Comparison of ENCODE assay signal across 9 mouse cellular contexts in genomic region chr14:79206210-79206609, GRCm38 (mm10). TPM values are rescaled to one million over a fixed set of nuclear protein-coding genes. Genes with fewer than 3 reads are reported as not detected.
DNase-seq lines count a peak whose midpoint lies in the region; ATAC-seq and TF ChIP-seq lines count a peak whose summit lies in the region.
"Had no signal": no experiment of that assay in that cellular context is flagged by ENCODE, and none has a peak within 500 bp of the region (broad histone marks: within the 10 kb centered on the region; RNA-seq: fewer than 3 reads in every experiment).

No protein-coding gene starts in this region.

- no peaks in the 10 kb centered on the region for H3K9me3 ChIP-seq in hindbrain, postnatal 0 days (ENCODE audit: low read length)

- ATAC-seq in hindbrain, postnatal 0 days = peak; percentile 84

- H3K36me3 ChIP-seq in hindbrain, postnatal 0 days (ENCODE audit: insufficient read depth, low read length) = no peaks in the 10 kb centered on the region

- peak; percentile 71 for DNase-seq in NIH3T3 (ENCODE audit: low read depth)
- DNase-seq in embryo, embryonic 10 days (ENCODE audit: low spot score) = peak; percentile 49
- peak; percentile 55 to 69 for DNase-seq in gastrocnemius, adult 8-10 months (ENCODE audit: low spot score in 2 of 2)
- peak; percentile 83 for DNase-seq in hindbrain, postnatal 0 days (ENCODE audit: low spot score)
- DNase-seq in left cerebral cortex, adult 18-20 months (ENCODE audit: low spot score in 2 of 2) = peak; percentile 55 to 62
- peak; percentile 36 for DNase-seq in neural tube, embryonic 10.5 days (ENCODE audit: extremely low spot score, low spot score)
- peak; percentile 68 to 78 for DNase-seq in urinary bladder, postnatal 4 days (ENCODE audit: low spot score in 2 of 2)
- DNase-seq in spleen, postnatal 4 days (ENCODE audit: low spot score in 2 of 2) = no peak

- TF ChIP-seq CTCF in hindbrain, postnatal 0 days (IDR thresholded peaks at IDR 0.05; ENCODE audit: low read depth) = no peak

- no peak overlapping the region for H3K4me2 ChIP-seq in hindbrain, postnatal 0 days (ENCODE audit: low read depth, low read length)

- no peaks in the 10 kb centered on the region for H3K27me3 ChIP-seq in hindbrain, postnatal 0 days (ENCODE audit: insufficient read depth, low read length)

- 18% methylated on average over 11 of the region's 11 CpGs for WGBS in hindbrain, postnatal 0 days

- H3K4me3 ChIP-seq in hindbrain, postnatal 0 days (ENCODE audit: low read length) = no peak overlapping the region

- no peak overlapping the region; the same call in 1 of the 2 replicates for H3K27ac ChIP-seq in hindbrain, postnatal 0 days

- peaks cover 8% of the 10 kb centered on the region for H3K4me1 ChIP-seq in hindbrain, postnatal 0 days (ENCODE audit: insufficient read depth, low read length)

- no peak overlapping the region for H3K9ac ChIP-seq in hindbrain, postnatal 0 days (replicated peaks; ENCODE audit: low read length)

RNA-seq across cellular contexts. Expression of gene Zfp957, which starts 41.0 kb away (rescaled TPM):
- not detected for total RNA-seq in gastrocnemius, adult 8-10 months (2022)
- not detected in 2 replicates for total RNA-seq in hindbrain, postnatal 0 days (2014; rRNA removed)
- polyA plus RNA-seq in hindbrain, postnatal 0 days (2015; fragmentation: Nextera tagmentation; extraction: Ambion mirVana) = not detected in 2 replicates
- total RNA-seq in left cerebral cortex, adult 18-20 months (2021) = not detected
- polyA plus RNA-seq: frontal cortex, adult 2 months had no signal

Comparison
In these comparisons a context has a peak if more than half of its experiments do, and no peak if none do; other contexts are left out.
1. DNase-seq: peak in NIH3T3 (single experiment), embryo, embryonic 10 days (single experiment), gastrocnemius, adult 8-10 months (2 of 2), hindbrain, postnatal 0 days (single experiment), left cerebral cortex, adult 18-20 months (2 of 2), neural tube, embryonic 10.5 days (single experiment) and urinary bladder, postnatal 4 days (2 of 2); none in spleen, postnatal 4 days (0 of 2).